Mouse (Mus musculus) liver, adult 2 months (tissue): ENCODE measurements around the gene Myh9. TPM values are rescaled to one million over a fixed set of nuclear protein-coding genes. Genes with fewer than 3 reads are reported as not detected.

Experiments
- DNase-seq: peaks from one replicate; pipeline ENCODE4 v3.0.0-alpha.2; 2011; ENCODE audit warnings: low read depth, low spot score; ENCODE audit errors: extremely low read depth
- H3K27ac ChIP-seq: fragments of 200-500 bp; replicated peaks from 2 replicates; pipeline ENCODE4 v1.5.1; 2012; ENCODE audit warnings: low read depth, mild to moderate bottlenecking, control low read depth, inconsistent platforms, low read length; ENCODE audit not compliant: insufficient read depth
- H3K27me3 ChIP-seq: fragments of 200-500 bp; 2 replicates; pipeline ENCODE4 v1.6.1; 2012; ENCODE audit warnings: mild to moderate bottlenecking, moderate library complexity, low read length, inconsistent platforms; ENCODE audit not compliant: control insufficient read depth, insufficient read depth
- H3K36me3 ChIP-seq: fragments of 200-500 bp; 2 replicates; pipeline ENCODE4 v1.6.1; 2012; ENCODE audit warnings: low read length, inconsistent platforms; ENCODE audit not compliant: control insufficient read depth, insufficient read depth
- H3K4me1 ChIP-seq: fragments of 200-500 bp; 2 replicates; pipeline ENCODE4 v1.6.1; 2011; ENCODE audit warnings: low read length; ENCODE audit not compliant: control insufficient read depth, insufficient read depth
- H3K4me3 ChIP-seq: fragments of 200-500 bp; 2 replicates; pipeline ENCODE4 v1.5.1; 2011; ENCODE audit warnings: low read depth, mild to moderate bottlenecking, control low read depth, low read length, moderate library complexity; ENCODE audit not compliant: insufficient read depth
- H3K79me2 ChIP-seq: fragments of 200-500 bp; 2 replicates; pipeline ENCODE4 v1.6.1; 2012; ENCODE audit warnings: inconsistent platforms, mild to moderate bottlenecking, low read length, moderate library complexity; ENCODE audit not compliant: control insufficient read depth, insufficient read depth
- H3K9ac ChIP-seq: fragments of 200-500 bp; 2 replicates; pipeline ENCODE4 v1.6.1; 2012; ENCODE audit warnings: low read depth, mild to moderate bottlenecking, control low read depth, inconsistent platforms, low read length
- CTCF ChIP-seq: fragments of 200-500 bp; IDR thresholded peaks from 2 replicates; pipeline ENCODE4 v1.5.1; 2011; ENCODE audit warnings: low read depth, low read length, control low read depth
- POLR2A ChIP-seq: fragments of 200-500 bp; IDR thresholded peaks from 2 replicates; pipeline ENCODE4 v1.6.1; 2011; ENCODE audit warnings: low read length, control low read depth; ENCODE audit not compliant: insufficient read depth; ENCODE audit errors: extremely low read depth
- WGBS: fragments of 180-500 bp; shearing (Covaris S2); methylation state at CpG from one replicate; pipeline ENCODE4 v1.1.7; 2018; 5-methylcytosine and 5-hydroxymethylcytosine counted together
- polyA plus RNA-seq: library from polyadenylated mRNA; depleted of rRNA; stranded (reverse); fragments of >200 nt; gene quantifications from 2 replicates; pipeline ENCODE4 v1.2.3, GENCODE M21; 2012
- total RNA-seq: library from RNA; depleted of rRNA; stranded (reverse); fragments of >200 nt; gene quantifications from 2 replicates; pipeline ENCODE4 v1.2.3, GENCODE M21; 2014

Gene Myh9
- total and polyA plus RNA-seq, 2 experiments, result 24.1 to 54.4 TPM

DNA sequence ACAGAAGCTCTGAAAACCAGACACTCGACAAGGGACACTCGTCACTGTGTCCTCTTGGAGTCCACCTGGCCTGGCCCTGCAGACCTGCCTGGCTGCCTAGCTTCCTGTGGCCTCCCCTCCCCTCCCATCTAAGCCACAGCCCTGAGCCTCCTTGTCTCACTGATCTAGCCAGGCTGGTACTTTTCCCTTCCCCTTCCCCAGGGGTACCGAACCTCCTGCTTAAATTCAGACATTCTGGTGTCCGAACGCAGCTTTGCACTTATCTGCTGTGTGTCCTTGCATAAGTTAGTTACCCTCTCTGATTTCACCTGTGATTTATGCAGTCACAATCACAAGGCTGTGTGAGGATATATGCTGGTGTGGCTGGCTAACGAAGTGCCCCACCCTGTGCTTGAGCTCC, 40.3 kb upstream of the Myh9 start:
- no peak for DNase-seq
- Histone ChIP-seq H3K36me3 (no peaks in the 10 kb centered on the region), H3K9ac (no peak overlapping the region), H3K27me3 (no peaks in the 10 kb centered on the region), H3K4me3 (no peak overlapping the region), H3K27ac (no peak overlapping the region), H3K4me1 (peaks cover 4% of the 10 kb centered on the region), H3K79me2 (no peaks in the 10 kb centered on the region)
- WGBS, result 92% methylated on average over 6 of the region's 6 CpGs
- TF ChIP-seq POLR2A (no peak), CTCF (no peak)

GRCm38 (mm10) chr15:77881698-77882097, 39.7 kb upstream of the Myh9 start:
- 83% methylated on average over 5 of the region's 5 CpGs for WGBS
- TF ChIP-seq POLR2A, result no peak
- TF ChIP-seq CTCF, result no peak
- no peaks in the 10 kb centered on the region for H3K36me3 ChIP-seq
- H3K27me3 ChIP-seq, result no peaks in the 10 kb centered on the region
- no peak for DNase-seq
- H3K9ac ChIP-seq, result no peak overlapping the region
- no peak overlapping the region for H3K27ac ChIP-seq
- no peak overlapping the region for H3K4me3 ChIP-seq
- H3K79me2 ChIP-seq, result no peaks in the 10 kb centered on the region
- H3K4me1 ChIP-seq, result peaks cover 4% of the 10 kb centered on the region

- Histone ChIP-seq H3K79me2 (no peaks in the 10 kb centered on the region), H3K9ac (no peak overlapping the region), H3K4me3 (no peak overlapping the region), H3K36me3 (no peaks in the 10 kb centered on the region), H3K27me3 (no peaks in the 10 kb centered on the region), H3K4me1 (no peaks in the 10 kb centered on the region), H3K27ac (no peak overlapping the region)
- no peak for TF ChIP-seq CTCF
- TF ChIP-seq POLR2A, result no peak
- no peak for DNase-seq
- WGBS, result 84% methylated on average over 5 of the region's 5 CpGs
Measured at GRCm38 (mm10) chr15:77880738-77881137, 38.8 kb upstream of the Myh9 start.

- no peaks in the 10 kb centered on the region for H3K36me3 ChIP-seq
- no peak overlapping the region for H3K4me3 ChIP-seq
- no peak for DNase-seq
- H3K4me1 ChIP-seq, result no peaks in the 10 kb centered on the region
- 94% methylated on average over 3 of the region's 3 CpGs for WGBS
- no peak overlapping the region for H3K27ac ChIP-seq
- TF ChIP-seq CTCF (no peak), POLR2A (no peak)
- no peak overlapping the region for H3K9ac ChIP-seq
- no peaks in the 10 kb centered on the region for H3K27me3 ChIP-seq
- no peaks in the 10 kb centered on the region for H3K79me2 ChIP-seq
Measured at GRCm38 (mm10) chr15:77879756-77880155, 37.8 kb upstream of the Myh9 start.

GRCm38 (mm10) chr15:77877209-77877608, 35.2 kb upstream of the Myh9 start:
- Histone ChIP-seq H3K4me1 (no peaks in the 10 kb centered on the region), H3K27me3 (no peaks in the 10 kb centered on the region), H3K36me3 (no peaks in the 10 kb centered on the region), H3K27ac (no peak overlapping the region), H3K79me2 (no peaks in the 10 kb centered on the region), H3K4me3 (no peak overlapping the region), H3K9ac (no peak overlapping the region)
- TF ChIP-seq POLR2A (no peak), CTCF (no peak)
- 72% methylated on average over 2 of the region's 2 CpGs for WGBS
- no peak for DNase-seq

DNA sequence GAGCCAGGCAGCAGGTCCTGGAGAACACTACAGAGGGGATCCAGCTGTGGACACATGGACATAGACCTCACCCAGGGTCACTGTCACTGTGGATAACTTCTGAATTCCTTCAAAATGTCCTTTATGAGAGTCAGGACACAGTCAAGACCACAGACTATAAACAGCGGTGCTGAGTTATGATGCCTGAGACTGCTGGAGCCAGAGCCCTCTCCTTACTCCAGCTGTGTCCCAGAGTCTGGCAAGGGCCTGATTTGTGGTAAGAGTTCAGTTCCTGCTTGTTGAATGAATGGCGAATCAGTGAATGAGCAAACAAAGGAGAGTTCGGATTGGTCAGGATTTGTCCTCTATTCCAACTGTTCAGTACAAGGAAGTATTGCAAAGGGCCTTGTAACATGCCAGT, 34.7 kb upstream of the Myh9 start:
- Histone ChIP-seq H3K27ac (no peak overlapping the region), H3K27me3 (no peaks in the 10 kb centered on the region)
- WGBS, result 67% methylated on average over 3 of the region's 3 CpGs

More for the DNA sequence above, 34.7 kb upstream of the Myh9 start:
- Histone ChIP-seq H3K4me3 (no peak overlapping the region), H3K79me2 (no peaks in the 10 kb centered on the region), H3K9ac (no peak overlapping the region), H3K4me1 (no peaks in the 10 kb centered on the region), H3K36me3 (no peaks in the 10 kb centered on the region)
- TF ChIP-seq CTCF (no peak), POLR2A (no peak)
- DNase-seq, result peak; percentile 21
